Mouse (Mus musculus) MEL (cell line): Measurements from ENCODE around the gene Akt1. TPM values are rescaled to one million over a fixed set of nuclear protein-coding genes. Genes with fewer than 3 reads are reported as not detected.

Experiments used
- DNase-seq: peaks from one replicate; pipeline ENCODE4 v3.0.0; 2011; ENCODE audit warnings: low read depth, low spot score
- H3K27ac ChIP-seq: 2 replicates; pipeline ENCODE4 v1.5.1; 2012; ENCODE audit warnings: low read depth, mild to moderate bottlenecking, control low read depth, low read length, moderate library complexity; ENCODE audit not compliant: control insufficient read depth
- H3K27me3 ChIP-seq, 2 experiments: fragments of 150-350 bp in 1 of 2; sonication (generic) in 1 of 2; 2 replicates each; pipeline ENCODE4 v1.6.1; 2012; ENCODE audit warnings: low read length in 2 of 2, mild to moderate bottlenecking in 2 of 2, improper control_type of control experiment in 1 of 2, moderate library complexity in 1 of 2; ENCODE audit not compliant: insufficient read depth in 2 of 2, control insufficient read depth in 1 of 2
- H3K36me3 ChIP-seq, 2 experiments: 2 replicates each; pipeline ENCODE4 v1.6.1; 2012 to 2014; ENCODE audit warnings: low read length in 2 of 2, improper control_type of control experiment in 1 of 2, inconsistent platforms in 1 of 2, mild to moderate bottlenecking in 1 of 2; ENCODE audit not compliant: insufficient read depth in 2 of 2, control insufficient read depth in 1 of 2
- H3K4me1 ChIP-seq, 2 experiments: fragments of 150-350 bp in 1 of 2; sonication (generic) in 1 of 2; 2 replicates each; pipeline ENCODE4 v1.6.1; 2012; ENCODE audit warnings: low read length in 2 of 2, improper control_type of control experiment in 1 of 2, mild to moderate bottlenecking in 1 of 2; ENCODE audit not compliant: insufficient read depth in 2 of 2, control insufficient read depth in 1 of 2
- H3K4me3 ChIP-seq, 2 experiments: fragments of 150-350 bp in 1 of 2; sonication (generic) in 1 of 2; 2 replicates each; pipeline ENCODE4 v1.5.1; 2012; ENCODE audit warnings: low read depth in 2 of 2, low read length in 2 of 2, mild to moderate bottlenecking in 2 of 2, moderate library complexity in 2 of 2, control low read depth in 1 of 2, improper control_type of control experiment in 1 of 2; ENCODE audit not compliant: control insufficient read depth in 1 of 2, insufficient read depth in 1 of 2
- H3K79me2 ChIP-seq: 2 replicates; pipeline ENCODE4 v1.6.1; 2012; ENCODE audit warnings: mild to moderate bottlenecking, low read length, moderate library complexity; ENCODE audit not compliant: control insufficient read depth, poor library complexity, insufficient read depth
- H3K9ac ChIP-seq: 2 replicates; pipeline ENCODE4 v1.6.1; 2012; ENCODE audit warnings: low read depth, mild to moderate bottlenecking, control low read depth, low read length, moderate library complexity; ENCODE audit not compliant: control insufficient read depth, poor library complexity, severe bottlenecking
- H3K9me3 ChIP-seq: fragments of 150-350 bp; sonication (generic); replicated peaks from 2 replicates; pipeline ENCODE4 v1.6.1; 2012; ENCODE audit warnings: mild to moderate bottlenecking, low read length, improper control_type of control experiment, moderate library complexity; ENCODE audit not compliant: insufficient read depth
- BHLHE40 ChIP-seq: IDR thresholded peaks from 2 replicates; pipeline ENCODE4 v1.6.1; 2012; ENCODE audit warnings: low read depth, mild to moderate bottlenecking, inconsistent platforms, low read length, improper control_type of control experiment, borderline replicate concordance
- CHD1 ChIP-seq: IDR thresholded peaks from 2 replicates; pipeline ENCODE4 v1.6.1; 2012; ENCODE audit warnings: low read depth, mild to moderate bottlenecking, inconsistent platforms, low read length, improper control_type of control experiment
- CTCF ChIP-seq, 3 experiments: IDR thresholded peaks in 2 of 3; conservative IDR thresholded peaks in 1 of 3; 2 replicates each; pipeline ENCODE4 v1.5.1; 2011 to 2012; ENCODE audit warnings: low read length in 3 of 3, low read depth in 2 of 3, mild to moderate bottlenecking in 2 of 3, improper control_type of control experiment in 1 of 3, inconsistent platforms in 1 of 3, mixed read lengths in 1 of 3, moderate library complexity in 1 of 3; ENCODE audit not compliant: control insufficient read depth in 1 of 3, insufficient read depth in 1 of 3, poor library complexity in 1 of 3, severe bottlenecking in 1 of 3
- E2F4 ChIP-seq: IDR thresholded peaks from 2 replicates; pipeline ENCODE4 v1.6.1; 2011; ENCODE audit warnings: low read depth, low read length, improper control_type of control experiment, borderline replicate concordance
- ELF1 ChIP-seq: IDR thresholded peaks from 2 replicates; pipeline ENCODE4 v1.6.1; 2014; ENCODE audit warnings: low read depth, mild to moderate bottlenecking, inconsistent platforms, low read length, improper control_type of control experiment, moderate library complexity
- EP300 ChIP-seq, 2 experiments: IDR thresholded peaks; 2 replicates each; pipeline ENCODE4 v1.6.1; 2011; ENCODE audit warnings: improper control_type of control experiment in 2 of 2, low read length in 2 of 2, low read depth in 1 of 2, mild to moderate bottlenecking in 1 of 2
- ETS1 ChIP-seq: IDR thresholded peaks from 2 replicates; pipeline ENCODE4 v1.6.1; 2012; ENCODE audit warnings: low read depth, mild to moderate bottlenecking, inconsistent platforms, low read length, improper control_type of control experiment, moderate library complexity
- GABPA ChIP-seq: IDR thresholded peaks from 2 replicates; pipeline ENCODE4 v1.6.1; 2012; ENCODE audit warnings: low read depth, mild to moderate bottlenecking, inconsistent platforms, low read length, improper control_type of control experiment, moderate library complexity
- GATA1 ChIP-seq: IDR thresholded peaks from 2 replicates; pipeline ENCODE4 v1.6.1; 2011; ENCODE audit warnings: low read depth, low read length, improper control_type of control experiment
- HCFC1 ChIP-seq: IDR thresholded peaks from 2 replicates; pipeline ENCODE4 v1.6.1; 2012; ENCODE audit warnings: low read depth, mild to moderate bottlenecking, inconsistent platforms, low read length, improper control_type of control experiment, moderate library complexity
- KAT2A ChIP-seq: conservative IDR thresholded peaks from 2 replicates; pipeline ENCODE4 v1.6.1; 2012; ENCODE audit warnings: low read depth, low read length, improper control_type of control experiment, inconsistent platforms
- MAFK ChIP-seq: IDR thresholded peaks from 2 replicates; pipeline ENCODE4 v1.6.1; 2011; ENCODE audit warnings: low read depth, mild to moderate bottlenecking, low read length, improper control_type of control experiment, borderline replicate concordance
- MAX ChIP-seq: IDR thresholded peaks from 2 replicates; pipeline ENCODE4 v1.6.1; 2011; ENCODE audit warnings: low read length, improper control_type of control experiment
- MAZ ChIP-seq: IDR thresholded peaks from 2 replicates; pipeline ENCODE4 v1.6.1; 2012; ENCODE audit warnings: low read depth, mild to moderate bottlenecking, inconsistent platforms, low read length, improper control_type of control experiment
- MXI1 ChIP-seq: IDR thresholded peaks from 2 replicates; pipeline ENCODE4 v1.6.1; 2011; ENCODE audit warnings: mild to moderate bottlenecking, low read depth, low read length, improper control_type of control experiment
- MYB ChIP-seq: IDR thresholded peaks from 2 replicates; pipeline ENCODE4 v1.6.1; 2011; ENCODE audit warnings: mild to moderate bottlenecking, low read depth, low read length, improper control_type of control experiment
- MYC ChIP-seq: IDR thresholded peaks from 2 replicates; pipeline ENCODE4 v1.6.1; 2011; ENCODE audit warnings: low read depth, mild to moderate bottlenecking, low read length, improper control_type of control experiment, moderate library complexity
- NRF1 ChIP-seq: IDR thresholded peaks from 2 replicates; pipeline ENCODE4 v1.6.1; 2014; ENCODE audit warnings: low read depth, mild to moderate bottlenecking, inconsistent platforms, low read length, improper control_type of control experiment, moderate library complexity; ENCODE audit not compliant: poor library complexity, insufficient read depth, severe bottlenecking
- POLR2A ChIP-seq, 2 experiments: IDR thresholded peaks; 2 replicates each; pipeline ENCODE4 v1.6.1; 2011 to 2012; ENCODE audit warnings: low read length in 2 of 2, mild to moderate bottlenecking in 2 of 2, control low read depth in 1 of 2, improper control_type of control experiment in 1 of 2, low read depth in 1 of 2, moderate library complexity in 1 of 2; ENCODE audit not compliant: control insufficient read depth in 1 of 2, insufficient read depth in 1 of 2, poor library complexity in 1 of 2
- POLR2AphosphoS2 ChIP-seq: IDR thresholded peaks from 2 replicates; pipeline ENCODE4 v1.6.1; 2011; ENCODE audit warnings: low read length, improper control_type of control experiment
- POLR2AphosphoS5 ChIP-seq: IDR thresholded peaks from 2 replicates; pipeline ENCODE4 v1.6.1; 2012; ENCODE audit warnings: low read depth, borderline replicate concordance, mild to moderate bottlenecking, inconsistent platforms, low read length, moderate library complexity, mixed read lengths
- RCOR1 ChIP-seq: IDR thresholded peaks from 2 replicates; pipeline ENCODE4 v1.6.1; 2012; ENCODE audit warnings: low read depth, mild to moderate bottlenecking, inconsistent platforms, low read length, improper control_type of control experiment
- SIN3A ChIP-seq: IDR thresholded peaks from 2 replicates; pipeline ENCODE4 v1.6.1; 2012; ENCODE audit warnings: low read length, improper control_type of control experiment, inconsistent platforms
- SMC3 ChIP-seq: IDR thresholded peaks from 2 replicates; pipeline ENCODE4 v1.6.1; 2011; ENCODE audit warnings: low read depth, low read length, improper control_type of control experiment
- TCF12 ChIP-seq: IDR thresholded peaks from 2 replicates; pipeline ENCODE4 v1.6.1; 2014; ENCODE audit warnings: low read depth, mild to moderate bottlenecking, inconsistent platforms, low read length, improper control_type of control experiment, moderate library complexity
- UBTF ChIP-seq: IDR thresholded peaks from 2 replicates; pipeline ENCODE4 v1.6.1; 2012; ENCODE audit warnings: low read depth, mild to moderate bottlenecking, inconsistent platforms, low read length, improper control_type of control experiment, moderate library complexity, borderline replicate concordance; ENCODE audit not compliant: insufficient read depth
- USF1 ChIP-seq: IDR thresholded peaks from 2 replicates; pipeline ENCODE4 v1.6.1; 2014; ENCODE audit warnings: low read depth, mild to moderate bottlenecking, inconsistent platforms, low read length, improper control_type of control experiment, moderate library complexity
- USF2 ChIP-seq, 2 experiments: IDR thresholded peaks; 2 replicates each; pipeline ENCODE4 v1.6.1; 2011 to 2012; ENCODE audit warnings: improper control_type of control experiment in 2 of 2, low read length in 2 of 2, borderline replicate concordance in 1 of 2, inconsistent platforms in 1 of 2, low read depth in 1 of 2, mild to moderate bottlenecking in 1 of 2; ENCODE audit not compliant: insufficient read depth in 1 of 2
- ZC3H11A ChIP-seq: IDR thresholded peaks from 2 replicates; pipeline ENCODE4 v1.6.1; 2012; ENCODE audit warnings: low read depth, mild to moderate bottlenecking, inconsistent platforms, low read length, improper control_type of control experiment
- ZKSCAN1 ChIP-seq: IDR thresholded peaks from 2 replicates; pipeline ENCODE4 v1.6.1; 2012; ENCODE audit warnings: low read depth, mild to moderate bottlenecking, inconsistent platforms, low read length, improper control_type of control experiment, moderate library complexity
- polyA plus RNA-seq, 2 experiments: library from polyadenylated mRNA; stranded (reverse) in 1 of 2; unstranded in 1 of 2; fragments of >175 nt in 1 of 2; fragments of >200 nt in 1 of 2; gene quantifications; 2 replicates each; pipeline versions ENCODE4 v1.2.1 to v1.2.4; 2012; ENCODE audit warnings: low replicate concordance in 2 of 2, low read depth in 1 of 2; ENCODE audit not compliant: insufficient read length in 2 of 2, insufficient read depth in 1 of 2, missing spikeins in 1 of 2
- total RNA-seq: library from RNA; depleted of rRNA; stranded (reverse); fragments of 300-350 nt; gene quantifications from 2 replicates; pipeline ENCODE4 v1.2.3, GENCODE M21; 2012

Gene Akt1
- total and polyA plus RNA-seq, 3 experiments = 322 to 827 (median 764) TPM

GRCm38 (mm10) chr12:112672744-112673575, 1.7 kb downstream of the Akt1 start:
- H3K27ac ChIP-seq = peak overlapping the region; percentile 59
- H3K9me3 ChIP-seq = no peaks in the 10 kb centered on the region
- peaks cover 20 to 21% of the 10 kb centered on the region in 2 experiments for H3K36me3 ChIP-seq
- peak; percentile 46; the same call in 1 of the 2 replicates for TF ChIP-seq TCF12
- peak; percentile 100 for TF ChIP-seq SIN3A
- TF ChIP-seq USF2 (IDR thresholded peaks at IDR 0.05; ENCODE audit: borderline replicate concordance in 1 of 2, insufficient read depth in 1 of 2, low read depth in 1 of 2, low read length in 2 of 2) = no peak
- TF ChIP-seq EP300 (IDR thresholded peaks at IDR 0.05; ENCODE audit: low read depth in 1 of 2, low read length in 2 of 2) = peak; percentile 12 to 23; a peak in 2 of 4 replicates
- 0 out of 6 replicates have a peak, but pooled peaks of 1 of the 3 experiments have one; percentile 8 for TF ChIP-seq CTCF (IDR thresholded peaks at IDR 0.05 in 2 of 3, conservative IDR thresholded peaks at IDR 0.05 in 1 of 3; ENCODE audit: control insufficient read depth in 1 of 3, insufficient read depth in 1 of 3, low read depth in 2 of 3, low read length in 3 of 3, poor library complexity in 1 of 3, severe bottlenecking in 1 of 3)
- peak; percentile 58; the same call in 1 of the 2 replicates for TF ChIP-seq CHD1
- TF ChIP-seq BHLHE40 = no peak
- no peak for TF ChIP-seq UBTF
- peak; percentile 93 for TF ChIP-seq MXI1
- TF ChIP-seq POLR2AphosphoS5 = no peak
- TF ChIP-seq GATA1 = peak; percentile 62
- TF ChIP-seq KAT2A = no peak
- no peak for TF ChIP-seq MAFK
- no peak for TF ChIP-seq NRF1
- TF ChIP-seq POLR2A (IDR thresholded peaks at IDR 0.05; ENCODE audit: control insufficient read depth in 1 of 2, insufficient read depth in 1 of 2, low read depth in 1 of 2, low read length in 2 of 2, poor library complexity in 1 of 2) = peak in 1 of 2 experiments; percentile 39; a peak in 1 of 4 replicates
- TF ChIP-seq ETS1 = peak; percentile 76
- no peak for TF ChIP-seq GABPA
- no peak for TF ChIP-seq E2F4
- TF ChIP-seq USF1 = peak; percentile 15; the same call in 1 of the 2 replicates
- TF ChIP-seq ELF1 = peak; percentile 32; the same call in 1 of the 2 replicates
- peak; percentile 61; the same call in 1 of the 2 replicates for TF ChIP-seq MYC
- peak; percentile 67; the same call in 1 of the 2 replicates for TF ChIP-seq RCOR1
- peak; percentile 6; the same call in 1 of the 2 replicates for TF ChIP-seq SMC3
- no peak for TF ChIP-seq ZKSCAN1
- no peak for TF ChIP-seq ZC3H11A
- TF ChIP-seq POLR2AphosphoS2 = 0 out of 2 replicates have a peak, but pooled peaks have one; percentile 39
- no peak for TF ChIP-seq MYB
- peak; percentile 9 for TF ChIP-seq HCFC1
- peak; percentile 67; the same call in 1 of the 2 replicates for TF ChIP-seq MAX
- TF ChIP-seq MAZ = peak; percentile 49
- peak overlapping the region; percentile 84 to 92 for H3K4me3 ChIP-seq
- H3K79me2 ChIP-seq = peaks cover 66% of the 10 kb centered on the region
- peak overlapping the region; percentile 86 for H3K9ac ChIP-seq
- peaks cover 8 to 40% of the 10 kb centered on the region in 2 experiments for H3K4me1 ChIP-seq
- DNase-seq = peak; percentile 92
- H3K27me3 ChIP-seq = no peaks in the 10 kb centered on the region
